Mouse (Mus musculus): ENCODE measurements at regions not wholly inside any gene's neighbourhood (a gene's known extent, or its start where the extent isn't known, plus 50 kb on each side); places are given as distances from the start of the nearest gene placed in this dataset.

DNA sequence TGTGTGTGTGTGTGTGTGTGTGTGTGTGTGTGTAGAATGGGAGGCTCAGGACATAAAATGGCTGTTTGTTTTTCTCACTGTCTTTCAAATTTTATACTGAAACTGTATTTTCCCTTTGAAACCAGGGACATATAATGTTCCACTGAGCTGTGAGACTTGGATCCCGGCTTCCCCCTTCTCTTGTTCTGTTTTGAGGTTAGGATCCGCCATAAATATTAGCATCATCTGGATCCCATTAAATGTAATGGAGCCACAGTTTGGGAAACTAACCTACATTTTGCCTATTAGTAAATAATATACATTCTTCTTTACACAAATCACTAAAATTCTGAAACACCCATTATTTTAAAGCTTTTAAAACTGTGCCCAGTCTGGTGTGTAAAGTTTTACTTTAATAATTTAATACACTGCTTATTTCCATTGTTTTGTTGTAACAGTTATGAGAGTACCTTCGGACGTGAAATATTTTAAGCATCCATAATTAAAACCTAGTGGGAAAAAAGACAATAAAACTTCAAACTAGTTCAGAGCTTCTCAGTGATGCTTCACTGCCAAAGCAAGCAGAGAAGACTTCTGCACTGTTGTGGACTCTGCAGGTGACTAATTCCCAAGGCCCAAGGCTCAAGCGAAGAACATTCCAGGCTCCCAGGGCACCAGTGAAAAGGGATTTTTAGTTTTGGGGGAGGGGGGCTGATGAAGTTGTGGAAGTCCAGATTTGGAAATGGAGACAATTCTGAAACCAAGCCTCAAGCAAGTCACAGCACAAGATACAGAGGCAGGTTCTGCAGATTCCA lies 684.9 kb downstream of the Fat4 start:
- DNase-seq (ENCODE audit: low spot score in 2 of 2), result no peak

GRCm38 (mm10) chr3:39575200-39575599 lies 688.5 kb downstream of the Fat4 start:
- DNase-seq (ENCODE audit: low spot score in 2 of 2), result no peak

- DNase-seq (ENCODE audit: low spot score in 2 of 2), result no peak
These were observed 704.6 kb downstream of the Fat4 start for GRCm38 (mm10) chr3:39591312-39591711.

- DNase-seq (ENCODE audit: low spot score in 2 of 2), result peak in 1 of 2 experiments; percentile 8
These were observed 705.8 kb downstream of the Fat4 start for GRCm38 (mm10) chr3:39592349-39593117.

- DNase-seq (ENCODE audit: low spot score in 2 of 2), result no peak
These were observed 723.2 kb downstream of the Fat4 start for GRCm38 (mm10) chr3:39609937-39610336.

DNA sequence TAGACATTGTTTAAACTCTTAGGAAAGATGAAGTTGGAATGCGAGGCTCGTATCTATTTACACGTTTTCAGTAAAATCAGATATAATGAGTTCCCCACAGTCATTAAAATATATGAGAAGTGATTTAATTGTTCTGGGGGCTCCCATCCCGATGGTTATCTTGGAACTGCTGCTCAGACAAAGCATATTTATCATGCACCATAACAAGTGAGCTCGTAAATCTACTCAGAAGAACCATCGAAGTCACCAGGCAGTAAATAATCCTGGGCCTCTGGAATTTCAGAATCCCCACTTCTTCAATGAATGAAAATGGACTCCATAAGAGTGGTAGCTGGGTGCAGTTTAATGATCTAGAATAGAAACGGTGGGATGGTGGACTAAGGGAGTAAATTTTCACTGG lies 725.7 kb downstream of the Fat4 start:
- DNase-seq (ENCODE audit: low spot score in 2 of 2), result no peak

- DNase-seq (ENCODE audit: low spot score in 2 of 2), result no peak
These were observed 751.2 kb downstream of the Fat4 start for GRCm38 (mm10) chr3:39637924-39638323.

DNA sequence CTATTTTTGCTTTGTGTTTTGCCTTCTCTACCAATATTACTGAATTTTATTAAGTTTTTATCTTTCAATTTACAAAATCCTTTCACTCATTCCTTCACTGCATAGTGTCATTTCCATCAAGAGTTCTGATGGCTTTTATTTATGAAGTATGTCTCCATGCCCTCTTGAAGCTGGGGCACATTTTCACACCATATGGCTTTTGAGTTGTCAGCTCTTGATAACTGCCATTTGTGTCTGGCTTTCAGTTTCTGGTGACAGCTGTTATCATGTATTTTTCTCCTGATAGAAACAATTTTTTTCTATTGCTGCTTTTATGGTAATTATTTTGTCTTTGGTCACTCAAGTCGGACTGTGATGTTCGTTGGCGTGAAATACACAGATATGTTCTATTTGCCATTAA lies 756.5 kb downstream of the Fat4 start:
- DNase-seq (ENCODE audit: low spot score in 2 of 2), result no peak

DNA sequence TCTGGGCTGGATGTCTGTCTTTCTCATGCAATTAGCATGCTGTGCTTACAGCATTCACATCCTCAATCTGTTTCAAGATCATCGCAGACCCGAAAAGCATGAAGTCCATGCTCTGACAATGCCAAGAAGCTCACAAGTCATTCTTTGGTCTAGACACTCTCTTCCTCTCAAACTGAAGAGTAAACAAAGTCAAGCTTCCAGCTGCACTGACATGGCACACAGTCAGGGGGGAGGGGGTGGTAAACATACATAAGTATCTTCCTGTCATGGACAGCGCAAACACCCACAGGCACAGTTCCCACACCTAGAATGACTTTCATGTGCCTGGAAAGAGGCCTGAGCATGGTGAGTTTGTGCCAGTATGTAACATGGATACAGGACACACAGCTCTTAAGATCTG lies 780.1 kb downstream of the Fat4 start:
- DNase-seq (ENCODE audit: low spot score in 2 of 2), result no peak

DNA sequence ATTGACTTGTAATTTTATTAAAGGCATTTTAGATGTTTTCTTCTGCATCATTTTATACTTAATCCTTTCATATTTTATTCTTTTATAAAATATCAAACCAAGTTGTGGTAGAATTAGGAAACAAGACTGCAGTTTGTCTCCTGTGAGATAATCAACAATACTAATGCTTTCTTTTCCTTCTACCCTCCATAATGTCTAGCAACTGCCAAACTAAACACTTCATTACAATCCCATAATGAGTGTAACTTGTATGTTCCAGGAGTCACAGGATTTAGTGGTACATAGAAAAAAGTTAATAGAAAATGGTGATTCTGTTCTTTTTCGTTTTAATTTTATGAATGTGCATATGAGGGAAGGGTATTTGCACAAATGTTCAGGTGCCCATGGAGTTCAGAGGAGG lies 782.4 kb downstream of the Fat4 start:
- no peak for DNase-seq (ENCODE audit: low spot score in 2 of 2)

GRCm38 (mm10) chr3:39673997-39674396 lies 787.3 kb downstream of the Fat4 start:
- DNase-seq (ENCODE audit: low spot score in 2 of 2), result no peak

GRCm38 (mm10) chr3:39674927-39675326 lies 788.2 kb downstream of the Fat4 start:
- DNase-seq (ENCODE audit: low spot score in 2 of 2), result no peak

DNA sequence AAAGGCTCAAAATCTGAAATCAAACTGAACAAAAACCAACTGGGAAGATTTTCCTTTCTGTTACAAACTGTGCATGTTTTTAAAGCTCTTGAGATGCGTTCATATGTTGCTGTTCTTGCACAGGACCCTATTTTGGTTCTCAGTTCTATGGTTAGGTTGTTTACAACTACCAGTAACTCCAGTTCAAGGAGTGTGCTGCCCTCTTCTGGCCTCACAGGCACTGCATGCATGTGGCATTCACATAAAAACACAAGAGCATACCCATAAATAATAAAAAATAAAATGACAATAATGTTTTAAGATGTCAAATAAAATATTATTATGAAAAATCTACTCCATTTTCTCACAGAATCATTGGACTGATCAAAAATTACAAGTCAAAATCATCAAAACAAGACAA lies 818.9 kb downstream of the Fat4 start:
- no peak for DNase-seq (ENCODE audit: low spot score in 2 of 2)

DNA sequence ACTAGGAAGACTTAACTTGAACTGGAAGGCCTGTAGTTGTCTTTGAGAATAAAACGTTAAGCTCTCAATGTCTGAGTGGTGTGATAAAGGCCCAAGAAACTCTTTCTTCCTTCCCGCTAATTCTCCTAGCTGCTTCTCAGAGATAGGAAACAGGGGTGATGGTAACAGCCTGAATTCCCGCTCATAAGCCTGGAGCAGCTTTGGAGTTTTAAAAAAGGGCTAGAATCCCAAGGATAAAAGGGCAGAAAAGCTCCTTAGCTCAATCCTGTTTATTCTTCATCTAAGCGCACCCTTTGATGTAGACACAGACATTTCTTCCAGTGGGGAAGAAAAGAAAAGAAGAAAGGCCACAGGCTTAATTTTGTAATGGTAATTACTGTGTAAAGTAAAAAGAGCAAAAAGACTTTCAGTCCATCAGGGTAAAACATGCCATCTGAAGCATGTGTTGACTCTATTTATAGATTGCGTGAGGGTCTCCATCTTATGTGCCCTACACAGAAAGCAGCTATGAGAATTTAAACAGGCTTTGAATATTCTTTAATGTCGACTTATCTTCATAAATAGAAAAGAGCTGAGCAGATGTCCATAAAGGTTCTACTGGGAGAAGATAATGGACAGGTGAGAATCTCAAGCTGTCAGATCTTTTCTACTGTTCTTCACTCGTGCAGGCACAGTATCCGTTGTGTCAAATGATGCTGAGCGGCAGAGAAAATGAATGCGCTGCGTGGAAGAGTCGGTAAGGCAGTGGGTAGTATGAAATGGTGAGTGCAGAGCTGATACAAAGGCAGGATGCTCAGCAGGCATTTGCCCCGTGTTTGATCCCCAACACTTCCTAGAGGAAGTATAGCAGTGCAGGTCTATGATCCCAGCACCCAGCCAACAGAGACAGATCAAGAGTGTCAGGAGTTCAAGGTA lies 818.0 kb upstream of the Intu start:
- DNase-seq (ENCODE audit: low spot score in 2 of 2), result no peak

- no peak for DNase-seq (ENCODE audit: low spot score in 2 of 2)
These were observed 817.0 kb upstream of the Intu start for GRCm38 (mm10) chr3:39714056-39714592.

- DNase-seq (ENCODE audit: low spot score in 2 of 2), result peak in 1 of 2 experiments; percentile 53
These were observed 812.0 kb upstream of the Intu start for GRCm38 (mm10) chr3:39718946-39719545.

GRCm38 (mm10) chr3:39725755-39726154 lies 805.3 kb upstream of the Intu start:
- no peak for DNase-seq (ENCODE audit: low spot score in 2 of 2)

DNA sequence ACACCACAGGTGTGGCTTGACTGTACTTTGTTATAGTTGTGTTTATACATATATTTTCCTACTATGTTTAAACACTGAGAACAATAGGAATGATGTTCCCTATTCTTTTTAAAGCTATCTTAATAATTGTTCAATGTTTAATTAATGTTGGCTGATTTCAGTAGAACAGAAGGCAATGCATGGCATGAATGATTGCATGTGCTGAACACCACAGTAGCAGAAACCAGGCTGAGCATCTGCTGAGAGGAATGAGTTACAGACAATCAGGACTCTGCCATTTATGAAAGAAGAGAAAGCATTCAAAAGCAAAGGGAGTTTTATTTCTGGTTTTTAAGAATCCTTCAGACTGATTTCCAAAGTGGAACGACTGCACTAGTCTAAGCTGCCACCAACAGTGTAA lies 794.4 kb upstream of the Intu start:
- DNase-seq (ENCODE audit: low spot score in 2 of 2), result no peak

- peak; percentile 2 to 52 for DNase-seq (ENCODE audit: low spot score in 2 of 2)
These were observed 785.1 kb upstream of the Intu start for GRCm38 (mm10) chr3:39745947-39746346.

DNA sequence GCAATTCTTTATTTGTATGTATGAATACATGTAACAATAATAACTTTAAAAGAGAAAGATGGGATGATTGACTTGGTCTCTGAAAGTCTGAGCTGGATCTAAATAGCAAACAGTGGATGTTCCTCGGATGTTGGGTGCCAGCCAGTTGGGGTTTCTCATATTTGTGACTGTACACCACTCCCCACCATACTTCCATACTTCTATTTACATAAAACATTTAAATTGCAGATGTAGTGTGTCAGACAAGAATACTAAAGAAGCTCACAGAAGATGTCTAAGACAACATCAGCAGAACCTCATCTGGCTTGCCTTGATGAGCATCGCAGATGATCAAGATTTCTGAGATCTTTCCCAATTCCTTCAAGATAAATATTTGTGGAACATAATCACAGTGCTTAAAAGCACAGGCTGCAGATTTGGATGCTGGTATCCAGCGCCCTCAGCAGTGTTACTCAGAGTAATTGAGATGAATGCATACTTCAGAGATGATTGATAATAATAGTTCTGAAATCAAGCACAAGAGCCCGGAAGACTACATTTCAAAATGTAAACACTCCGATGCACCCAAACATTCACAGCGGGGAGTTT lies 762.0 kb upstream of the Intu start:
- no peak for DNase-seq (ENCODE audit: low spot score in 2 of 2)

All from left cerebral cortex, adult 8-10 months (tissue).